Mouse (Mus musculus): ENCODE data around the gene Cdk12.

The Cdk12 gene

DNA sequence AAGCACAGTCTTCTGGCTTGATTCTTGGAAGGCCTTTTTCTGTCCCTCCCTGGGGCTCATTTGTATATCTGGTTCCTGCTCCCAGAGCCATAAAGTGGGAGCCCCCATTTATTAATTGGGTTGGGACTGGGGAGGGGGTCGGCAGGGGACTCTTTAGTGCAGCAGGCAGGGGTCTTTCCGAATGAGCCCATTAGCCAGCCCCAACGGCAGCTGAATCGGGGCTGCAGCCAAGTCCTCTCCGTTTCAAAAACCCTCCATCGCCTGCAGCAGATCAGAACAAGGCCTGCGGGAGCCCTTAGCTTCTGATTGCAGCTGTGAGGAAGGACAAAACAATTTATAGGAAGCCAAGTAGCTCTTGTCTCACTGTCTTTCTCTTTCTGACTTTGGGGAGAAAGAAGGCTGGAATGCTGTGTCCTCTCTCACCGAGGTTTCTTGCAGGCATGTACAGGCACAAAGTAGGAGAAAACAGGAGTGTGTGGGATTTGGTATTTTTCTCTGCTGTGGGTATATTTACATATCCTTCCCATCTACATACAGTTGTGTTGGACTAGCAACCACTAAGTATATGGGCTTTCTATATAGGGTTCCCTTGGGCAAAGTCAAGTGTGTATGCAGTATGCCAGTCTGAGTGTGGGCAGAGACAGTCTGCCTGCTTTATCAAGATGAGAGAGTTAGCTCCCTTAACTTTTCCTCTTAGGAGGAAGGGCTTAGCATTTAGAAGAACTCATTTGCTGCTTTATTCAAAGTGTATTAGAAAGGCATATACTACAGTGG lies 58.0 kb downstream of the Cdk12 start:
- DNase-seq: no peak

DNA sequence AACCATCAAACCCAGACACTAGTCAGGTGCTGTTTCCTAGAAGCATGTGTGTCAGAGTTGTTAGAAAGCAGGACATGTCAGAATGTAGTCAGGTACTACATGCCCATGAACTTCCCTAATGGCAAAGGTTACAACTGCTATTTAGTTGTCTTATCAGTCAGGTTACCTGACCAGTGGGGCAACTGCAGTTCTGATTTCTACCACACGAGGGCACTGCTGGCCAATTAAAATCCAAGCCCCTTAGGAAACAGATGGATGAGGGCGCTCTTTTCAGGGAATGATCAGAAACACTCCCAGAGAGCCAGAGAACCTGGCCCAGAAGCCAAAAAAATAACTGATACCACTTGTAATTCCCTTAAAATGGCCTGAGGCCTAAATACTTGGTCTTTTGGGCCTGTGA lies 62.2 kb downstream of the Cdk12 start:
- DNase-seq: peak; percentile 68 to 70

DNA sequence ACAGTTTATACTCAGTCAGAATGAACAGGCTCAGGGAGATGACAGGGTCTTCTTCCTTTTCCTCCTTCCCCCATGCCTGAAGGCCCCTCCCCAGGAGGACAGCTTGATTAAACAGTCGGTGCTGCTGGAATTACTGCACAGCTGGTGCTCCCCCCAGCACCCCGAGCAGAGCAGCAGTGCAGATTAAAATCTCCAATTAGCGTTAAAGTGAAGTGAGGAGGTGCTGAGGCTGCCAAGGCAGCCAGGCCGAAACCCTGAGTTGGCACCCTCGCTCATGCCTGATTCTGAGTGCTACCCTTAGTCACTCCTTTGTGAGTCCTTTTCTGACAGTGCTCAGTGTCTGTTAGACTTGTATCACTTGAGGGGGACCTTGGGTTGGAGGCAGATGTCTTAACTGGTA lies 63.0 kb downstream of the Cdk12 start:
- DNase-seq: no peak

DNA sequence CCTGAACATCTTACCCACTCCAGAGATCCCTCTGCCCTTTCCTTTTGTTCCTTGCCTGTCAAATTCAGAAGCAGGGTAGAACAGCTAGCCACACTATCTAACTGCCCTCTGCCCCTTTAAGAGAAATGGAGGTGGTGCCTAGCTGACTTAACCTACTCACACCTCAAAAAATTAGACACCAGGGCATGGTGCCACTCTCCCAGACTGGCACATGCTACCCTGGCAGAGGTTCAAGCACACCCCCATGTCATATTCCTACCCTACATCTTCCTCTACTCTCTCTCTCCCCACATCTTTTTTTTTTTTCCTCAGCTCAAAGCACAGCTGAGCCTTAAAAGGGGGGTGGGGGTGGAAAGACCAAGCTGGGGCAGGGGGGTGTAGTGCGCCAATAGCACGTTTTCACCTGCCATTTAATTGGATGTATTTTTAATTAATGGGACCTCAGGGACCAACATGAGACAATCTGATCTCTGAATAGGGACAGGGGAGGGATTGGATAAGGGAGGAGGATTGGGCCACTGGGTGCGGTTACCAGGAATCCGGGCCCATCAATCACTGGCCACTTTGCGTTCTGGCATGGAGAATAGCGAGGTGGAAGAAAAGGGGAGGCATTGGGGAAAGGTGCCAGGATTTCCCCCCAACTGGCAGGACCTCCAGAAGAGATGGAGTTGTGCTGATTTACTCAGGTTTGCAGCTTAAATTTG lies 64.0 kb downstream of the Cdk12 start:
- DNase-seq: no peak

DNA sequence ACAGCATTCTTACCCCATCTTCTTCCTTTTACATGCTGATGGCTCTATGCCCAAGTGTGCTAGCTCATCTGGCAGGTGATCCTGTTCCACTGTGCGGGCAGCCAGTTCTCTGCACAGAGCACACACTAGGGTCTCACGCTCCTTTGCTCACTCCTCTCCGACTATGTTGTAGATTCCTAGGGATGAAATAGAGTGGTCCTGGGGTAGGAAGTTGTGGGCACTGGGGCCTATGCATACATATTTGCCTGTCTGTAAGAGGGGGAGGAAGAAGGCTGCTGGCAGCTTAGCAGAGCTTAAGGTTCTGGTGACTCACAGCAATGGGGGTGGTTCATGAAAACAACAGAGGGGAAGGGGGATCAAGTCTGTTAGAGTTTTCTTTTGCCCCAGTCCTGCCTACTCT lies 67.2 kb downstream of the Cdk12 start:
- no peak for DNase-seq

DNA sequence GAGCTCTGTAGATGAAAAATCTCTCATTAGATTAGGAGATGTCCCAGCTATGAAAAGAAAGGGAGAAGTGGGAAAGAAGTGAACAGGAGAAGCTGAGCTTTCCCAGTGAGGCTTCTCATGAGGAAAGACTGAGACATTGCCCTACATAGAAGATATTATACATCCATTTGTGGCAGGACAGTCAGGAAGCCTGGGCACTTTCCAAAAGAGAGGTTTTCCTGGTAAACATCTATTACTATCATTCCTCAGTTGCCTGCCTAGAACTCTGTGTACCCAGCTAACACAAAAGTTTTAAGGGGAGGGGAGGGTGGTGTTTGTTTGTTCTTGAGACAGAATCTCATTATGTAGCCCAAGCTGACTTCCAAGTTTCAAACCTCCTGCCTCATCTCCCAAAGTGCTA lies 67.6 kb downstream of the Cdk12 start:
- no peak for DNase-seq

DNA sequence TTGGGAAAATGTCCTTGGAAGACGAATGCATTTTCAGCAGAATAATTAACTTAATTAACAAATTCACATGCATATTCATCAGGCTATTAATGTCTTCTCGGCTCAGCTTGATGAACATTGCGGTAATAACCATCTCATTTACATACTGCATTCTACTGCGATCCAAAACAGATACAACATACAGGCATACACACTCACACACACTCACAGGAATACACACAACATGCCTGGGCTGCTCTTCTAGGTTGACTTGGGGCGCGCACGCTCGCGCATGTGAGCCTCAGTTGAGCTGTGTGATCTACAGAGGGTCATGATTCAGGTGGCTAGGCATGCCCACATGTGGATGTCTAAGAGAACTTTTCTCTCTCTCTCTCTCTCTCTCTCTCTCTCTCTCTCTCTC lies 80.9 kb downstream of the Cdk12 start:
- no peak for DNase-seq

DNA sequence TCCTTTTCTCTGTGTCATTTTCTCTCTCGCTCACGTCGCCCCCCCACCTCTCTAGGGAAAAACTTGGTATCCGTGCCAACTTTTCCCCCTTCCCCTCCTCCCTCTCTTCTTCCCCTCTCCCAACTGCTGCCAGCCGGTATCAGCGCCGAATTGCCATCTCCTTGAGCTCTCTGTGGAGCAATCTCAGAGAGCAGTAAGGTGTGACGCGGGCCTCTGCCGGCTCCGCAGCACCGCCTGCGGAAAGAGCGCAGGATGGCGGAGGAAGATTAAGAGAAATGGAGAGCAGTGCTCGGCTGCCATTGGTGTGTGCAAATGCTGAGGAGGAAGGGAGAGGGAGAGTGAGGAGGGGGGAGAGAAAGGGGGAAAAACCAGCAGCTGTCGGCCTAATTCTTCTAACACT lies 81.4 kb downstream of the Cdk12 start:
- DNase-seq: no peak

DNA sequence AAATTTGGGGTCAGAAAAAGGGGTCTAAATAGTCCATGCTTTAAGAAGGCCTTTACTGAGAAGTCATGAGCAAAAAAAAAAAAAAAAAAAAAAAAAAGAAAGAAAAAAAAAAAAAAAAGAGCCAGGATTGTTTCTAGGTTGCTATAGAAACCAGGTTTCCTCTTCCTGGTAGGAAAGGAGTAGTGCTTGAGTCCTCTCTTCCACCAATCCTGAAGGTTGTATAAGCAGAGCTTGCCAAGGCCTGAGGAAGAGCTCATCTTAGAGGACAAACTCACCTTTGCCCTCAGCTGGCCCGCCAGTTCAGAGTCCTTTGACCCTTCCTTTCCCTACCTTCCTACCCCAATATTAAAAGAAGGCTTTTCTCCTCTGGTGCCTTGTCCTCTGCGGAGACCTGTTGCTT lies 82.5 kb downstream of the Cdk12 start:
- DNase-seq: no peak

DNA sequence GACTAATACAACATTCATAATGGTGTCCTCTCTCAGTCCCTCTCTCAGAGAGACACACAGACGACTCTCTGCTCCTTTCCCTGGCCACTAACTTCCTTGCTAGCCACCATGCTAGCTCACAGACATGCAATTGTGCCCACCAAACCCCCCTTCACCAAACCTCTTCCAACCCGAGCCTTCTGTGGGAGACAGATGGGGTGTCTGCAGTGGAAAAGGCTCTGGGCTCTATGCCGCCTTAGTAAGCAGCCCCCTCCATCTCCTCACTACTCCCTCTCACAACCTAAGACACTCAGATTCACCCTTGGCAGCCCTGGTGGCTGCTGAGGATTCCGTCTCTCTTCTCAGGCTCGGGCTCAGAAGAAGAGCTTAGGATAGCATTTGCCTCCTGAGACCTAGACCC lies 84.7 kb downstream of the Cdk12 start:
- no peak for DNase-seq

DNA sequence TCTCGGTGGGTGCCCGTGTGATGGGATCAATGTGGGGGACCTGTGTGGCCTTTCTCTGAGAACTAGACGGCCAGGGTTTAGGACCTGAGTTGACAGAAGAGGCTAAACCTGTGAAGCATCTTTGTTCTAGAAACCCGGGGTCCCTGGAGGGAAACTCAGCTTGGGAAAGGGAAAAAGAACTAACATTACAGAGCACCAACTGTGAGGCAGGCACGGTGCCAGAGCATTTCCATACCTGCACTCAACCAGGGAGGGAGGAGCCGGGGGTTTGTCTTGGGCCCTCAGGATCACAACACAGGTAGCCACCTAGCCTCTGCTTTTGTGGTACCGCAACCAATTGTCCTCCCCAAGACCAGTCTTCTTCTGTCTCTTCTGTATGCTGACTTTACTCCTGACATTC lies 85.1 kb downstream of the Cdk12 start:
- no peak for DNase-seq

DNA sequence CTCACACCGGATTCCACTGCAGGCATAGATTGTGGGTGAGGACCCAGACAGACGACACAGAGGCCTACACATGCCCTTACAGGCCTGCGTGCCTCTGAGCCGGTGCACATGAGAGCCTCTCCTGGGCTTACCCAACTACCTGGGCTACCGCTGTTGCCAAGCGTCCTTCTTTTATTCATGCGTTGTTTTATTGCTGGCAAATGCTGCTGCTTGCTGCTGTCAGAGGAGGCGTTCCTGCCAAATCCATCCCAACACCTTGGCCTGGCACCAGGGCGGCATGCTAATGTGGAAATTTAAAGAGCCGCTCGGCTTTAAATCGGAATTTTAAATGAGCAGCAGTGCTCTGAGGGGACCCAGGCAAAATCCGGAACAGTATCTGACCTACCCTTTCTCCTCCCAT lies 87.0 kb downstream of the Cdk12 start:
- DNase-seq: peak in 1 of 2 experiments; percentile 21

DNA sequence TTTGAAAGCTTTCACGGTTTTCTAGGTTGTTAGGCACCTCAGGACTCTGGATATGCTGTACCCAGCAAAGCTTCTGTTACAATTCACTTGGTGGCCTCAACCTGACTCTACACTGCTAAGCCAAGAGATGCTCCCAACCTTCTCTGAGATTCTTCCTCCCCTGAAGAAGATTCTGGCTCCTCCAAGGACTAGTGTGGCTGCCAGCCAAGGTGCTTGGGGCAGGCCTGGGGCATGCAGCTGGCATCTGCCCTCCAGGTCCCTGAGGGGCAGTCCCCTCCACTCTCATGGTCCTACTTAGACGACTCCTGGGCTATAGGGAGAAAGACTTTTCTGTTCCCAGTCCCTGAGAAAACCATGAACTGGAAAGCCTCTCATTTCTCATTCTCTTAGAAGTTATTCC lies 88.0 kb downstream of the Cdk12 start:
- DNase-seq: no peak

DNA sequence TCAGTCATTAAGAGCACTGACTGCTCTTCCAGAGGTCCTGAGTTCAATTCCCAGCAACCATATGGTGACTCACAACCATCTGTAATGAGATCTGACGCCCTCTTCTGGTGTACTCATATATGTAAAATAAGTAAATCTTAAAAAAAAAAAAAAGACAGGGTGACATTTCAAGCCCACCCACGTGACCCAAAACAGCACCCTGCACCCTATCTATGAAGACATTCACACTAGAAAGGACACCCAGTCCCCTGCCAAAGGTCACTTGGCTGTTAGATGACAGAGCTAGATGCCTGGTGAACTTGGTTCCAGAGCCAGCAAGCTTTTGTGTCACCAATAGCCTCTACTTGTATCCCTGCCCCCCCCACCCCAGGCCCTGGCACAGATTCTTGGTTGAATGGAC lies 90.2 kb downstream of the Cdk12 start:
- no peak for DNase-seq

DNA sequence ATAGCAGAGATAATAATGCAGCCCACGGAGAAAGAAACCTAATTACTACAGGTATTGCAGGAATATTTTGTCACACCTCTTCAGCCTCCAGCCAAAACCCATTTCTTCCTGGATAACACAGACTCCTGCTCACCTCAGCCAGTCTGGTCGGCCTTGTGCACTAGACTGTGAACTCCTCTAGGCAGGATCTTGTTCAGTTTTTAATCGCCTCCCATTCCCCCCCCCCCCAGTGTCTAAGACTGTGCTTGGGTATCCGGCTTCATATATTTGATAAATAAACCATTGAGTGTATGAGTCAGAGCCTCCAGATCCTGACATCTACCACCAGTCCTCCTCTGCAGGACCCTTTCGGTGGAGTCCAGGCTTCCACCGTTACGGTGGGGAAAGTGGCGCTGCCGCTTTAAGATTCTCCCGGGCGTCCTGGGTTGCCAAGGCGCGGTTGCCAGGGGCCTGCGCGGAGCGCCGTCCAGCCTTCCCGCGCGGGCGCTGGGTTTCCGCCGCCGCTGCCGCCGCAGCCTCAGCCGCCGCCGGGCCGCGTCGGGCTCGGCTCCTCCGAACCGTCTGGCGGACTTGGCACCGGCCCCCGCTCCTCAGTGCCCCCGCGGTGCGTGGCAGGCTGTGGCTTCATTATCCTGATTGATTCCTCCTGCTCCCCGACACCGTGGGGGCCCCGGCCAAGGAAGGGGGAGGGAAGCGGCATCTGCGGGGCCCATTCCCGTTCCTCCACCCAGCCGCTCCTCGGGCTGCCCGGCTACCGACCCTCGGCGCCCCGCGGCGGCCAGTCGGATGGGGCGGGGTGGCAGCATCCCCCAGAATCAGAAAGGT lies 91.5 kb downstream of the Cdk12 start:
- peak; percentile 51 to 65 for DNase-seq

DNA sequence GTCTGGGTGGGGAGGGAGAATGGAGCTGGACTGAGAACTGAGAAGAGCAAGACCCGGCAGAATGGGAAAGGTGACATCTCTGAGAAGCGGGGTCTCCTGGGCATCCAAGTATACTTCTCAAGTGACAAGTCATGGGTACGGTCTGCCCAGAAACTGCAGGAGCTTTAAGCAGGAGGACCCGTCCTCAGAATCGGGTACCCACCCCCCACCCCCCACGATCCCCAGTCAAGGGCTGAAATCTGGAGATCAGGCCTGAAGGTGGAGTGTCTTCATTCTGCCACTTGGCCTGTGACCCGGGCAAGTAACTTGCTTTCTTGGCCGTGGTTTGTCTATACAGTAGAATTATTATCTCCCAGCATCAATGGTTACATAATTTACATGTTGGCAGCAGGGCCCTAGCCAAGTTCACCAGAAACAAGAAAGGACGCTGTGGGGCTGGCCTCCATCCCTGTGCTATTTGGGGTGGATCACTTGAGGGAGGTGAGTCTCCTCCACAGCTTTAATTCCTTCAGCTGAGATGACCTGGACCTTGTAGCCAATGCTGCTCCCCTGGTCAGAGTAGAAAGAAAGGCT lies 92.2 kb downstream of the Cdk12 start:
- DNase-seq: no peak

DNA sequence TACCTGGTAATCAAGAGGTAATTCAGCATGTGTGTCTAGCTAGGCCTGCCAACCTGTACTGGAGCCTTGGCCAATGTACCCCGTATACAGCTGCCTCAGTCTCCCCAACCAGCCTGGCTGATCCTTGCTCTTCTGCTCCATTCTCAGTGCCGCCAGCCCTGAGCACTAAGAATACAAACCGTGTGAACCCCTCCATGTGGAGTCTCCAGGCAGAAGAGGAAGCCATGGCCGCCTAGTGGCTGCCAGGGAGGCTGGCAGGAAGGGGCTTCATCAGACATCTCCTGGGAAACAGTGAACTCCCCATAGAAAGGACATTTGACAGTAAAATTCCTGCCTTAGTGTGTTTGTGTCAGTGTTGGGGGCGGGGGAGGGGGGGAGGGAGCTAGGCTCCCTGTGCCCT lies 93.4 kb downstream of the Cdk12 start:
- DNase-seq: no peak

DNA sequence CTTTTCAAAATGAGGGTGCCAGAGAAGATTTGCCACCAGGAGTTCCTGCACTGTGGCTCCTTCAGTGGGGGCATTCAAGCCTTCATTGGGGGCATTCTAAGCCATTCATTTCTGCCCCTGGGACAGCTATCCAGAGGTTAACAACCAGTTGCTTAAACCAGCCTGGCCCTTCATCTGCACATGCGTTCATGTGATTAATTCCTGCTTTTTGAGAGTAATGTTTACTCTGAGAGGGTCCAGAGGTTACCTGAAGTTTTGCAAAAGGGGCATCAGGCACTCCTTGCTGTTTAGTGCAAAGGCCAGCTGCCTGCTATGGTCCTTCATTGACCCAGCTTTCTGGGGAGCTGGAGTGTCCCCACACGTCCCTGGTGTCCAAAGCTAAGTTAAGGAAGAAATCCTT lies 94.1 kb downstream of the Cdk12 start:
- DNase-seq: no peak

DNA sequence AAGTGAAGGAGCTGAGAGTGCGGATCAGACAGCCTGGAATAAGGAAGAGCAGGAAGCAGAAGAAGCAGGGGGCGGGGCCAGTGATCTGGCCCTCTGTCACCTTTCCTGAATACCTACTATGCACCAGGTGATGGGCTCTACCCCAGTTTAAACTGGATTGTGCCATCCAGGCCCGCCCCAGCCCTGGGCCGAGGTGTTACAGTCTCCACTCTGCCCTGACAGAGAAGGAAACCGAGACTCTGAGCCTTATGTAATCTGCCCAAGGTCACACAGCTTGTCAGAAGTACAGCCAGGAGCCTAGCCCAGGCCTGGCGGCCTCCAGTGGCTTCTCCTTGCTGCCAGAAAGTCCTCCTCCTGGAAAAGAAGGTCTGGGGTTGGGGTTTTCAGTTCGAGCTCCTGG lies 94.9 kb downstream of the Cdk12 start:
- no peak for DNase-seq

DNA sequence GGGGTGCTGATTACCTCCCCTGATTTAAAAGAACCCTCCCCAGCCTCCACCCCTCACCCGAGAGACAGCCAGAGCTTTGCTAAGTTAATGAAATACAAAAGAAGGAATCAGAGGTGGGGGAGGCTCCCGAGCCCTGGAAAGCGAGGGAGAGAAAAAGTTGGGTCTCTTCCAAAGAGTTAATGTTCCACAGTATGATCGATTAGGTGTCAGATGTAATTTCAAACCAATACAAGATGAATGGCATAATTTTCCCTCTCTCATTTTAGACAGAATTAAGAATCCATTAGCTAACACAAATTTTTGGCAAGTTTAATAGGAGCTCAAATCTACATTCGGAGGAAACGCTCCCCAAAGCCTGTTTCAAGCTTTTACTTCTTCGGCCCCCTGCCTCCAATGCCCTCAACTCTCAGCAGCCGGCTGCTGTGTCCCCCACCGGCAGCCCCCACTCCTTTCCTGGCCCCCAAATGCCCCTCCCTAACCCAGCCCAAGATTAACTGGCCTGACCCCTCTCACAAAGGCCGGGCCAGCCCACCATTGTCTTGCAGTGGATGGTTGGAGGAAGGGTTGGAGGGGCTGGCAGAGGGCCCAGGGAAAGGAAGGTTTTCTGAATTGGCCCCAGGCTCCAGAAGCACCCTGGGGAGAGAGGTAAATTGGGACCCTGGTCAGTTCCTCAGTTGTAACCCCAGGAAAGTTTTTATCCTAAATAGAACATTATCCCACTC lies 95.8 kb downstream of the Cdk12 start:
- DNase-seq: no peak

DNA sequence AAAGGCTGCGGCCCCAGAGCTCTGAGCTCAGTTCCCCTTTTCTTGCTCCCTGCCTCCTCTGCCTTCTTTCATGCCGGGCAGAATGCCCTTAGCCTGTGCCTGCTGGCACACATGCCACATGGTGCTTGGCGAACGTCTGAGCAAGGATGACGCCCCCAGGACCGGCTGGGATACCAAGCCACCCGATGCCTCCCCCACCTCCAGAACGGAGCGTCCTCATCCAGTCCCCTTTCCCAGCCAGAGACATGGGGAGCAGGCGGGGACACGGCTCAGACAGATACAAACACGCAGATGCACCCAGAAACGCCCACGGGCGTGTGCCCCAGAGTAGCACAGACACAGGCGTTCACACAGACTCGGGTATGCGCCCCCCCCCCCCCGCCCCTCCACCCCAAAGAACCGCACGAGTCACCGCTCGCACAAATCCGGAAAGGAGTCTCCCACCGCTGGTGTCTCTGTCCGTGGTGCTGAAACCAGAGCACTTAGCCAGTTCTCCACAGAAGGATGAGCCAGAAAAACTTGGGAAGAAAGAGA lies 111.0 kb downstream of the Cdk12 start:
- peak; percentile 20 to 48 for DNase-seq

DNA sequence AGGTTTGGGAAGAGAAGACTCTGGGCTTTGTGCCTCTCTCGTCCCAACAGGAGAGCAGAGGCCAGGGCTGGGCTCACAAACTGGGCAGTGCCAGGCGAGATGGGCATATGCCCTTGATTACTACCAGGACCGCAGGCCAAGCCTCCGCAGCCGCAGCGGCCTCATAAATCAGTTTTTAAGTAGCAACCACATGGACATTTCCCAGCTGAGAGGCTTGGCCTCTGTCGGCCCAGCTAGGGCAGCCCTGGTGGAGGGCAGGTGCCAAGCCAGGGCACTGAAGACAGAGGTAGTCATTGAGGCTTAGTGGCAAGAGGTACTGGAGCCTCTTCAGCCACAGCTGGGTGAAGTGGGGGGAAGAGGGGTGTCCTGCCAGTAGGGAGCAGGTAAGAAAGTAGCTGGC lies 114.6 kb downstream of the Cdk12 start:
- no peak for DNase-seq

Data from lung, adult 18-20 months (tissue).